Mouse (Mus musculus) lung, postnatal 0 days (tissue): ENCODE results near the gene Chdh.

Experiments used
- CTCF ChIP-seq: IDR thresholded peaks from 2 replicates; pipeline ENCODE4 v1.5.1; 2016; ENCODE audit warnings: antibody characterized with exemption, mild to moderate bottlenecking
- EP300 ChIP-seq: IDR thresholded peaks from 2 replicates; pipeline ENCODE4 v1.6.1; 2016; ENCODE audit warnings: antibody characterized with exemption, mild to moderate bottlenecking, control low read depth

GRCm38 (mm10) chr14:29976927-29977326 is 31.9 kb upstream of the Chdh start:
- TF ChIP-seq CTCF (no peak), EP300 (no peak)
